Comparison of ENCODE assay signal across 8 mouse cellular contexts in genomic region chr13:107888571-107889451, GRCm38 (mm10).
A peak's percentile ranks its signal among the peaks of the same experiment; 100 is the strongest.
DNase-seq lines count a peak whose midpoint lies in the region; ATAC-seq and TF ChIP-seq lines count a peak whose summit lies in the region.

No protein-coding gene starts in this region.

- ATAC-seq in midbrain, embryonic 11.5 days (ENCODE audit: low FRiP score): peak; percentile 15
- no peak for ATAC-seq in activated CD4-positive, CD25-positive, alpha-beta regulatory T cell, adult 4 months

- WGBS in midbrain, embryonic 11.5 days: under 1% methylated on average over 114 of the region's 127 CpGs
- WGBS in spleen, adult 2 months: under 1% methylated on average over 114 of the region's 127 CpGs

- intact Hi-C loops in left cerebral cortex, postnatal 4 days (cut with DNase I): loop anchor here (5.0 to 10.0 kb wide), 3 partner anchors 124 to 784 kb away; no protein-coding TSS in a partner anchor

- peak overlapping the region; percentile 92 for H3K4me3 ChIP-seq in midbrain, embryonic 11.5 days (ENCODE audit: low read depth, low read length)
- peak overlapping the region; percentile 89 for H3K4me3 ChIP-seq in spleen, adult 2 months (ENCODE audit: extremely low read depth, insufficient read depth, insufficient read length)

- H3K9ac ChIP-seq in midbrain, embryonic 11.5 days (ENCODE audit: low read length): peak overlapping the region; percentile 97

- peak; percentile 47 for DNase-seq in NIH3T3 (ENCODE audit: low read depth)
- DNase-seq in cerebellum, postnatal 14 days: peak; percentile 54 to 61
- peak; percentile 62 for DNase-seq in gastrocnemius, postnatal 10 days
- DNase-seq in induced T-regulatory cell, adult 2 months (ENCODE audit: low read depth): peak; percentile 71
- peak; percentile 53 for DNase-seq in left cerebral cortex, postnatal 4 days
- DNase-seq in midbrain, embryonic 11.5 days (ENCODE audit: low spot score, missing footprints): peak; percentile 97
- DNase-seq in spleen, adult 2 months (ENCODE audit: low read depth in 1 of 2, low spot score in 2 of 2): peak in 1 of 2 experiments; percentile 66

- H3K27ac ChIP-seq in midbrain, embryonic 11.5 days (ENCODE audit: low read depth, low read length): peak overlapping the region; percentile 95
- peak overlapping the region; percentile 57 for H3K27ac ChIP-seq in spleen, adult 2 months (ENCODE audit: insufficient read depth, low read length)

- no peak for TF ChIP-seq POLR2A in spleen, adult 2 months (IDR thresholded peaks at IDR 0.05; ENCODE audit: low read depth, low read length)

- H3K36me3 ChIP-seq in midbrain, embryonic 11.5 days (ENCODE audit: control insufficient read depth, insufficient read depth, low read length): no peaks in the 10 kb centered on the region
- no peaks in the 10 kb centered on the region for H3K36me3 ChIP-seq in spleen, adult 2 months (ENCODE audit: control insufficient read depth, insufficient read depth, low read length)

- peak overlapping the region; percentile 68 for H3K4me2 ChIP-seq in midbrain, embryonic 11.5 days

- H3K4me1 ChIP-seq in midbrain, embryonic 11.5 days (ENCODE audit: control insufficient read depth, insufficient read depth, low read length): peaks cover 23% of the 10 kb centered on the region
- H3K4me1 ChIP-seq in spleen, adult 2 months (ENCODE audit: control insufficient read depth, insufficient read depth, insufficient read length): peaks cover 2% of the 10 kb centered on the region

- TF ChIP-seq CTCF in spleen, adult 2 months (IDR thresholded peaks at IDR 0.05; ENCODE audit: extremely low read depth, insufficient read depth, insufficient read length, insufficient replicate concordance): no peak

- peaks cover 4% of the 10 kb centered on the region; the same call in 1 of the 2 replicates for H3K27me3 ChIP-seq in midbrain, embryonic 11.5 days (ENCODE audit: control insufficient read depth, insufficient read depth, low read length)
- H3K27me3 ChIP-seq in spleen, adult 2 months (ENCODE audit: control insufficient read depth, insufficient read depth, low read length): peaks cover 14% of the 10 kb centered on the region

- H3K9me3 ChIP-seq in midbrain, embryonic 11.5 days (ENCODE audit: control insufficient read depth, low read length): no peaks in the 10 kb centered on the region
